In genomic region chr1:73577019-73577418, GRCm38 (mm10) we compare ENCODE assay signal across 31 mouse cellular contexts.
"Had no signal": no experiment of that assay in that cellular context is flagged by ENCODE, and none has a peak within 500 bp of the region (broad histone marks: within the 10 kb centered on the region; RNA-seq: fewer than 3 reads in every experiment).

No protein-coding gene starts in this region.

- H3K4me2 ChIP-seq: limb, embryonic 12.5 days; limb, embryonic 13.5 days; limb, embryonic 15.5 days; liver, embryonic 11.5 days; liver, embryonic 12.5 days; liver, embryonic 13.5 days; liver, embryonic 15.5 days; lung, embryonic 14.5 days; lung, embryonic 15.5 days; midbrain, embryonic 11.5 days; midbrain, embryonic 12.5 days; midbrain, embryonic 13.5 days; midbrain, embryonic 15.5 days had no signal

- H3K4me1 ChIP-seq: liver, embryonic 12.5 days; liver, embryonic 13.5 days; liver, embryonic 15.5 days; lung, embryonic 15.5 days; megakaryocyte, embryonic 14.5 days; midbrain, embryonic 10.5 days; midbrain, embryonic 12.5 days; midbrain, embryonic 13.5 days; midbrain, embryonic 15.5 days had no signal

- H3K27ac ChIP-seq: limb, embryonic 10.5 days; limb, embryonic 12.5 days; limb, embryonic 13.5 days; liver, embryonic 12.5 days; liver, embryonic 13.5 days; liver, embryonic 14.5 days; liver, embryonic 15.5 days; lung, embryonic 15.5 days; macrophage; midbrain, embryonic 10.5 days; midbrain, embryonic 12.5 days; midbrain, embryonic 13.5 days; midbrain, embryonic 15.5 days had no signal

- H3K9me3 ChIP-seq: limb, embryonic 10.5 days; limb, embryonic 12.5 days; limb, embryonic 13.5 days; limb, embryonic 15.5 days; liver, embryonic 12.5 days; liver, embryonic 13.5 days; liver, embryonic 15.5 days; lung, embryonic 15.5 days; midbrain, embryonic 10.5 days; midbrain, embryonic 12.5 days; midbrain, embryonic 13.5 days; midbrain, embryonic 15.5 days had no signal

- DNase-seq: left cerebral cortex, postnatal 4 days; liver; liver, embryonic 13.5 days; liver, postnatal 0 days; lung, adult 18-20 months; lung, adult 2 months; lung, embryonic 14.5 days; lung, postnatal 10 days; lung, postnatal 14 days; lung, postnatal 36 days; lung, postnatal 4 days; midbrain, embryonic 14.5 days had no signal

- H3K36me3 ChIP-seq: limb, embryonic 10.5 days; limb, embryonic 12.5 days; limb, embryonic 13.5 days; limb, embryonic 15.5 days; liver, embryonic 12.5 days; liver, embryonic 13.5 days; liver, embryonic 15.5 days; lung, embryonic 15.5 days; midbrain, embryonic 10.5 days; midbrain, embryonic 12.5 days; midbrain, embryonic 13.5 days; midbrain, embryonic 15.5 days had no signal

- H3K27me3 ChIP-seq: limb, embryonic 12.5 days; limb, embryonic 13.5 days; limb, embryonic 15.5 days; liver, embryonic 12.5 days; liver, embryonic 13.5 days; liver, embryonic 15.5 days; lung, embryonic 15.5 days; megakaryocyte, embryonic 14.5 days; midbrain, embryonic 12.5 days; midbrain, embryonic 13.5 days; midbrain, embryonic 15.5 days had no signal

- H3K9ac ChIP-seq: limb, embryonic 12.5 days; limb, embryonic 13.5 days; limb, embryonic 15.5 days; liver, embryonic 12.5 days; liver, embryonic 13.5 days; liver, embryonic 14.5 days; liver, embryonic 15.5 days; liver, postnatal 0 days; lung, embryonic 14.5 days; lung, embryonic 15.5 days; midbrain, embryonic 12.5 days; midbrain, embryonic 13.5 days; midbrain, embryonic 15.5 days had no signal

- H3K4me3 ChIP-seq: limb, embryonic 10.5 days; limb, embryonic 12.5 days; limb, embryonic 13.5 days; limb, embryonic 15.5 days; liver, embryonic 12.5 days; liver, embryonic 13.5 days; liver, embryonic 15.5 days; lung, embryonic 15.5 days; megakaryocyte, embryonic 14.5 days; midbrain, embryonic 10.5 days; midbrain, embryonic 12.5 days; midbrain, embryonic 13.5 days; midbrain, embryonic 15.5 days; myocyte had no signal

- ATAC-seq: liver, embryonic 12.5 days; liver, postnatal 0 days; lung, postnatal 0 days; midbrain, embryonic 13.5 days; midbrain, embryonic 15.5 days; midbrain, embryonic 16.5 days had no signal
